Mouse (Mus musculus) right cerebral cortex, postnatal 4 days (tissue): ENCODE results near the gene Ghsr.

Source experiments
- DNase-seq: peaks from one replicate; pipeline ENCODE4 v3.0.0-alpha.2; 2022

Ghsr gene

DNA sequence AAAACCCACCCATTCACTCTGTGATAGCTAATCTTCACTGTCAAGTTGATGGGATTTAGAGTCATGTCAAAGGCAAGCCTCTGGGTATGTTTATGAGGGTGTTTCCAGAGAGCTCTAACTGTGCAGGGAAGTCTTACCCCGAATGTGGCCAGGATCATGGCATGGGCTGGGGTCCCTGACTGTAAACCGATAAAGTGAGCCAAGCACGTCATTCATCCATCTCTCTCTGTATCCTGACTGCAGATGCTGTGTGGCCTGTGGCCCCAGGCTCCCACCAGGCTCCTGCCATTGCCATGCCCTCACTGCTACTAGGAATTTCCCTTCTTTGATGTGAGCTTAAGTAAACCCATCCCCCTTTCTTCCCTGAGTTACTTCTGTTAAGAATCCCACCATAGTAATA is 42.4 kb downstream of the Ghsr start:
- no peak for DNase-seq

DNA sequence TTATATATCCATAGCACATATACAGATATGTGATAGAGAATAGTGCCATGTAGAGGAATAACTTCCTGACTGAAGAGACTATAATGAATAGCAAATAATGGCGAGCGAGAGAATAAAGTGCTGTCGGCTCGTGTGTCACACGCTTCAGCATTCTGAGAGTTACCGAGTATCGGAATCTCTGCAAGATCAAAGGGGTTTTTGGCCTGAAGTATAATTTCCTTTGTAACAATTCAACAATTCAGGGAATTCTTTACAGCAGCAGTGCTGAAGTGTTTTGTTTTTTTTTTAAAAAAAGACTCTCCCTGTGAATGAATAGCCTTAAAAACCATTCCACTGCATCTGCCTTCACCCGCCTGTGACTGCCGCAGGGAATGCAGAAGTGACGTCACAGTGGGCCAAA is 45.6 kb downstream of the Ghsr start:
- DNase-seq, result no peak

GRCm38 (mm10) chr3:27418602-27419001 is 47.5 kb downstream of the Ghsr start:
- no peak for DNase-seq

- no peak for DNase-seq
Measured at GRCm38 (mm10) chr3:27421980-27422379, 50.8 kb downstream of the Ghsr start.

DNA sequence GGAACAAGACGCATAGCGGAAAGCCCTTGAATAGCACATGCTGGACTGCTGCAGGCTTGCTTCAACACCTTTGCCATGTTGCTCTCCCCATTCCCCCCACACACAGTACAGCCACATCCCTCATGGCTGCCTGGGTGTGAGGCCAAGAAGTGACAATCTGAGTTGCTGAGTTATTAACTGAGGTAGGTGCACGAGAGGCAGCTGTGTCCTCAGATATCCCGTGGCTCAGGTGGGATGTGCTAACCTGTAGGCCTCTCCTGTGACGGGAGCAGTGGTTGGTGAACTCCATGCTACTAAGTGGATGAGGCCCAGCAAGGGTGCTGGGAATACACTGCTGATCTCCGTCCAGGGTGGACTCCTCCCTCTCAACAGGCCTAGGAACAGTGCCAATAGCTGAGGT is 51.4 kb downstream of the Ghsr start:
- DNase-seq, result no peak

DNA sequence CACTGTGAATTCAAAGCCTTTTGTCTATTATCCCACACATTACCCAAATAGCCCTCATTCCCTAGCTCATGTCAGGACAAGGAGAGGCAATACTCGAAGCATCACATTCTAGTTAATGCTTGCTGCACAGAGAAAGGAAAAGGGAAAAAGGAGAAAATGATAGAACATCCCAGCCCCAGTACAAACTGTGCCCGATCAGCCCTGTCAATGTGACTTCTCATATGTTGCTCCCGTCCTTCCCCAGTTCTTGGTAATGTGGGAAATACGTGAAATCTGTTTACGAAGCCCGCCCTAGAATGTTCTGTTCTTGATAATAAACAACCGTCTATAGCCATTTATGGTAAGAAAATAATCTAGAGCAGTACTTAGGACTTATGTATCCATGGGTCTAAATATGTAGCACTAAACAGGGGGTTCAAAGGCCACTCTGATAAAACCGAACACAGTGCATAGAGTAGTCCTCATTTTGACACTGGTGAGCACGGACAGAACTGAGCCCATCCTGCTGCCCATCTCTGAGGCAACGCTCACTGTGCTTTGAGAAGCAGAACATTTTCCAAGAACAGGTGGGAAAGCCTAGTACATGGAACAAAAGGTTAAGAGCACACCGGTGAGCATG is 53.0 kb downstream of the Ghsr start:
- no peak for DNase-seq

DNA sequence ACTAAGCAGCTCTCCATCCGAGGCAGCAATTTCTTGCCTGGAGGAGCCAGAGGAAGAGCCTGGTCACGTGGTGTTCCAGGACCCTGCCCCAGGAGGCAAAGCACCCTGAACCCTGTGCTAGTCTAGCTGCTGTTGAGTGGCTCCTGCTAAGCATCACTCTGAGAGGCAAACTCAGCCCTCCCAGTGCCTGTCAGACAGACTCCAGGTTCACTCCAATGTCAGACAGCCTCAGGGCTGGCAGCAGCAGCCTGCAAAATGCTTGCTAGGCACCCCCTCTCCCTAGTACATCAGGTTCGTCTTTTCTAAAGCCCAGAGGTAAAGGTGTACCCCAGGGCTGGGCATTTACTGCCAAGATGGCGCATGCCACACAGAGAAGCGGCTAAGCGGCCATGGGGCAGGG is 56.3 kb downstream of the Ghsr start:
- DNase-seq, result no peak
